Mouse (Mus musculus): Measurements from ENCODE around the gene Agrp. TPM values are rescaled to one million over a fixed set of nuclear protein-coding genes. Genes with fewer than 3 reads are reported as not detected.

The Agrp gene
- total RNA-seq, 1 experiment: 0.71 TPM

DNA sequence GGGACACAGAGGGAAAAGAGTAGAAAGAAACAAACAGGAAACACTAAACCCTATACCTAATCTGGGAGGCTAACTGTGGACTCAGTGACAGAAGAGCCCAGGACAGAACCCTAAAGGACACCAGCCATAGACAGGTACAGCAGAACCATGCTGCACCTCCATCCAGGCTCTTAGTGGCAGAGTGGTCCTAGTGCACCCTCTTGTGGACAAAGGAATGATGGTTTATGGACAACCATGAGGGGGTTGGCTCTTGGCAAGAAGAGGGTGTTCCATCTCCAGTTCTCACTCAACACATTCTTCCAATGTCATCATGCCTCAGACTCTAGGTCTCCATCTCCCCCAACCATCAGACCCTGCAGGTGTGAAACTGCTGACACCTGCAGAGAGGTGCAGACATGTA, 83.1 kb downstream of the Agrp start:
- DNase-seq (ENCODE audit: low read depth, low spot score): peak; percentile 56
- Histone ChIP-seq H3K9ac (ENCODE audit: insufficient read depth, low read depth, low read length, poor library complexity, severe bottlenecking) (no peak overlapping the region), H3K36me3 (ENCODE audit: control insufficient read depth, insufficient read depth, low read length, poor library complexity, severe bottlenecking) (peaks cover 3% of the 10 kb centered on the region; the same call in 1 of the 2 replicates), H3K9me3 (ENCODE audit: control insufficient read depth, insufficient read depth, low read depth, low read length) (no peaks in the 10 kb centered on the region), H3K27ac (ENCODE audit: insufficient read depth, low read depth, low read length, poor library complexity, severe bottlenecking) (no peak overlapping the region), H3K4me1 (ENCODE audit: control insufficient read depth in 2 of 2, insufficient read depth in 2 of 2, low read length in 2 of 2, poor library complexity in 1 of 2) (peaks cover 0 to 5% of the 10 kb centered on the region in 2 experiments; a peak in 1 of 4 replicates), H3K4me3 (ENCODE audit: insufficient read depth in 1 of 2, low read depth in 1 of 2, low read length in 2 of 2, poor library complexity in 1 of 2, severe bottlenecking in 1 of 2) (no peak overlapping the region)
- in situ Hi-C loops (cut with MboI; ENCODE audit: low sequenced_read_pairs in 2 of 2, unreplicated experiment in 2 of 2): loop anchor here in 1 of 2 experiments (5.0 kb wide), 1 partner anchor 67 kb away; no protein-coding TSS in a partner anchor
- TF ChIP-seq HCFC1 (IDR thresholded peaks at IDR 0.05; ENCODE audit: borderline replicate concordance, insufficient read depth, low read length) (no peak), ZC3H11A (IDR thresholded peaks at IDR 0.05; ENCODE audit: borderline replicate concordance, low read depth, low read length) (peak; percentile 73; the same call in 1 of the 2 replicates), MAFK (IDR thresholded peaks at IDR 0.05; ENCODE audit: insufficient read depth, low read depth, low read length) (no peak)

GRCm38 (mm10) chr8:105552824-105553223, 84.4 kb downstream of the Agrp start:
- H3K4me1 ChIP-seq (ENCODE audit: control insufficient read depth in 2 of 2, insufficient read depth in 2 of 2, low read length in 2 of 2, poor library complexity in 1 of 2): peaks cover 0 to 5% of the 10 kb centered on the region in 2 experiments; a peak in 1 of 4 replicates
- no peak overlapping the region for H3K4me3 ChIP-seq (ENCODE audit: insufficient read depth in 1 of 2, low read depth in 1 of 2, low read length in 2 of 2, poor library complexity in 1 of 2, severe bottlenecking in 1 of 2)
- H3K9ac ChIP-seq (ENCODE audit: insufficient read depth, low read depth, low read length, poor library complexity, severe bottlenecking): no peak overlapping the region
- in situ Hi-C loops (cut with MboI; ENCODE audit: low sequenced_read_pairs in 2 of 2, unreplicated experiment in 2 of 2): loop anchor here in 1 of 2 experiments (5.0 kb wide), 1 partner anchor 66 kb away; no protein-coding TSS in a partner anchor
- peaks cover 3% of the 10 kb centered on the region; the same call in 1 of the 2 replicates for H3K36me3 ChIP-seq (ENCODE audit: control insufficient read depth, insufficient read depth, low read length, poor library complexity, severe bottlenecking)
- TF ChIP-seq MAFK (IDR thresholded peaks at IDR 0.05; ENCODE audit: insufficient read depth, low read depth, low read length): no peak
- no peak for TF ChIP-seq CHD2 (IDR thresholded peaks at IDR 0.05; ENCODE audit: low read depth, low read length)
- no peak for TF ChIP-seq ZC3H11A (IDR thresholded peaks at IDR 0.05; ENCODE audit: borderline replicate concordance, low read depth, low read length)
- TF ChIP-seq ZNF384 (IDR thresholded peaks at IDR 0.05; ENCODE audit: low read depth, low read length): no peak
- TF ChIP-seq HCFC1 (IDR thresholded peaks at IDR 0.05; ENCODE audit: borderline replicate concordance, insufficient read depth, low read length): no peak
- no peak overlapping the region for H3K27ac ChIP-seq (ENCODE audit: insufficient read depth, low read depth, low read length, poor library complexity, severe bottlenecking)
- DNase-seq (ENCODE audit: low read depth, low spot score): no peak
- H3K9me3 ChIP-seq (ENCODE audit: control insufficient read depth, insufficient read depth, low read depth, low read length): no peaks in the 10 kb centered on the region

- in situ Hi-C loops (cut with MboI; ENCODE audit: low sequenced_read_pairs in 2 of 2, unreplicated experiment in 2 of 2): loop anchor here in 1 of 2 experiments (5.0 kb wide), 1 partner anchor 65 kb away; no protein-coding TSS in a partner anchor
- no peak overlapping the region for H3K4me3 ChIP-seq (ENCODE audit: insufficient read depth in 1 of 2, low read depth in 1 of 2, low read length in 2 of 2, poor library complexity in 1 of 2, severe bottlenecking in 1 of 2)
Measured at GRCm38 (mm10) chr8:105552032-105552431, 85.2 kb downstream of the Agrp start.

DNA sequence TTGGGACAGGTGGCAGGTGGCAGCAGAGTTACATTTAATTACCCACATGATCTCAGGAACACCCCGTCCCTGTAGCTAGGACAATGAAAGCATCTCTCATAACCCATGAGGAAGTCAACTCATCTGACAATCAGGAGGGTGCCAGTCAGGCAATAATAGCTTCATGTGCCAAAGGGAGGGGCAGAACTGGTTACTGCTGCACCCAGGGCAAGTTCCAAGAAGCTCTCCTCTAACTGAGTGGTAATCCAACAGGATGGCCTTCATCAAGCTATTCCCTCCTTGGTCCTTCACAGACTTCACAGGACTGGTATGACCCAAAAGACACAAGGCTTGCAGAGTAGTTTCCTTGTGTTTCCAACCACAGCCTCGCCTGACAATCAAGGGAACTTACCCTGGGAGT, 87.1 kb downstream of the Agrp start:
- Histone ChIP-seq H3K9ac (ENCODE audit: insufficient read depth, low read depth, low read length, poor library complexity, severe bottlenecking) (no peak overlapping the region), H3K4me1 (ENCODE audit: control insufficient read depth in 2 of 2, insufficient read depth in 2 of 2, low read length in 2 of 2, poor library complexity in 1 of 2) (peaks cover 0 to 2% of the 10 kb centered on the region in 2 experiments; a peak in 1 of 4 replicates), H3K27ac (ENCODE audit: insufficient read depth, low read depth, low read length, poor library complexity, severe bottlenecking) (no peak overlapping the region), H3K9me3 (ENCODE audit: control insufficient read depth, insufficient read depth, low read depth, low read length) (no peaks in the 10 kb centered on the region), H3K36me3 (ENCODE audit: control insufficient read depth, insufficient read depth, low read length, poor library complexity, severe bottlenecking) (peaks cover 3% of the 10 kb centered on the region; the same call in 1 of the 2 replicates), H3K4me3 (ENCODE audit: insufficient read depth in 1 of 2, low read depth in 1 of 2, low read length in 2 of 2, poor library complexity in 1 of 2, severe bottlenecking in 1 of 2) (no peak overlapping the region)
- no peak for TF ChIP-seq ZC3H11A (IDR thresholded peaks at IDR 0.05; ENCODE audit: borderline replicate concordance, low read depth, low read length)
- no peak for TF ChIP-seq HCFC1 (IDR thresholded peaks at IDR 0.05; ENCODE audit: borderline replicate concordance, insufficient read depth, low read length)
- TF ChIP-seq CHD2 (IDR thresholded peaks at IDR 0.05; ENCODE audit: low read depth, low read length): no peak
- no peak for TF ChIP-seq MAFK (IDR thresholded peaks at IDR 0.05; ENCODE audit: insufficient read depth, low read depth, low read length)
- no peak for TF ChIP-seq ZNF384 (IDR thresholded peaks at IDR 0.05; ENCODE audit: low read depth, low read length)
- DNase-seq (ENCODE audit: low read depth, low spot score): no peak
- in situ Hi-C loops (cut with MboI; ENCODE audit: low sequenced_read_pairs in 2 of 2, unreplicated experiment in 2 of 2): loop anchor here in 1 of 2 experiments (5.0 kb wide), 1 partner anchor 63 kb away; no protein-coding TSS in a partner anchor

More at GRCm38 (mm10) chr8:105552032-105552431, 85.2 kb downstream of the Agrp start:
- no peak overlapping the region for H3K27ac ChIP-seq (ENCODE audit: insufficient read depth, low read depth, low read length, poor library complexity, severe bottlenecking)
- no peaks in the 10 kb centered on the region for H3K9me3 ChIP-seq (ENCODE audit: control insufficient read depth, insufficient read depth, low read depth, low read length)
- H3K36me3 ChIP-seq (ENCODE audit: control insufficient read depth, insufficient read depth, low read length, poor library complexity, severe bottlenecking): peaks cover 3% of the 10 kb centered on the region; the same call in 1 of the 2 replicates
- H3K4me1 ChIP-seq (ENCODE audit: control insufficient read depth in 2 of 2, insufficient read depth in 2 of 2, low read length in 2 of 2, poor library complexity in 1 of 2): peaks cover 0 to 5% of the 10 kb centered on the region in 2 experiments; a peak in 1 of 4 replicates
- TF ChIP-seq CHD2 (IDR thresholded peaks at IDR 0.05; ENCODE audit: low read depth, low read length) (no peak), ZC3H11A (IDR thresholded peaks at IDR 0.05; ENCODE audit: borderline replicate concordance, low read depth, low read length) (no peak), HCFC1 (IDR thresholded peaks at IDR 0.05; ENCODE audit: borderline replicate concordance, insufficient read depth, low read length) (no peak), ZNF384 (IDR thresholded peaks at IDR 0.05; ENCODE audit: low read depth, low read length) (no peak), MAFK (IDR thresholded peaks at IDR 0.05; ENCODE audit: insufficient read depth, low read depth, low read length) (no peak)
- no peak overlapping the region for H3K9ac ChIP-seq (ENCODE audit: insufficient read depth, low read depth, low read length, poor library complexity, severe bottlenecking)
- no peak for DNase-seq (ENCODE audit: low read depth, low spot score)

Measured in ES-E14 (cell line).